In the genomic region with DNA sequence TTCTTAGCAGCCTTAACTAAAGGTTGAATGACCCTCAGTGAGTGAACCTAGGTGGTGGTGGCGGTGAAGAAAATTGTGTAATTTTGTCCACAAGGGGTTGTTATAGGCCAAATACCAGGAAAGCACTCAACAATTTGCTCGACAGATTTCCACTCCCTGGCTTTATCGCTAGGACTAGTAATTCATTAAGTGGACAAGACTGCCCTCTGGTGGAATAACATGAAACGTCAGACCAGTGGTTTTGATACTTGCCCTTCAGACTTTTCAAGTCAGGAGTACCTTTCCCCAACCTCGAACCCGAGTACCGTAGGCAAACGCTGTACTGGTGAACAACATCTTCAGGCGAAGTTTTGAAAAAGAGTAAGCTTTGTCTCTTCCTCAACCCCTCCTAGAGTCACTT, we compare ENCODE assay signal across 7 mouse cellular contexts. TPM values are rescaled to one million over a fixed set of nuclear protein-coding genes. Genes with fewer than 3 reads are reported as not detected.
A peak's percentile ranks its signal among the peaks of the same experiment; 100 is the strongest.
DNase-seq lines count a peak whose midpoint lies in the region; ATAC-seq and TF ChIP-seq lines count a peak whose summit lies in the region.

No protein-coding gene starts in this region.

- H3K9ac ChIP-seq in MEL (ENCODE audit: control insufficient read depth, low read depth, low read length, poor library complexity, severe bottlenecking) = peak overlapping the region; percentile 20
- no peak overlapping the region for H3K9ac ChIP-seq in forebrain, embryonic 14.5 days (ENCODE audit: low read length)
- no peak overlapping the region for H3K9ac ChIP-seq in hindbrain, embryonic 13.5 days
- 0 out of 2 replicates have a peak overlapping the region, but pooled peaks have one; percentile 21 for H3K9ac ChIP-seq in lung, embryonic 16.5 days (ENCODE audit: low read length)

- peaks cover 0 to 9% of the 10 kb centered on the region in 2 experiments; a peak in 2 of 4 replicates for H3K4me1 ChIP-seq in MEL (ENCODE audit: control insufficient read depth in 1 of 2, insufficient read depth in 2 of 2, low read length in 2 of 2)
- peaks cover 8% of the 10 kb centered on the region; the same call in 1 of the 2 replicates for H3K4me1 ChIP-seq in forebrain, embryonic 14.5 days (ENCODE audit: control insufficient read depth, insufficient read depth, low read length)
- H3K4me1 ChIP-seq in hindbrain, embryonic 13.5 days (replicated peaks) = peaks cover 30% of the 10 kb centered on the region
- H3K4me1 ChIP-seq in lung, embryonic 16.5 days (replicated peaks; ENCODE audit: control insufficient read depth, insufficient read depth, low read length) = peaks cover 19% of the 10 kb centered on the region

- H3K27me3 ChIP-seq in MEL (ENCODE audit: control insufficient read depth in 1 of 2, insufficient read depth in 2 of 2, low read length in 2 of 2) = no peaks in the 10 kb centered on the region
- H3K27me3 ChIP-seq in forebrain, embryonic 14.5 days (replicated peaks; ENCODE audit: control insufficient read depth, insufficient read depth, low read length) = peaks cover 6% of the 10 kb centered on the region
- peaks cover 29% of the 10 kb centered on the region for H3K27me3 ChIP-seq in hindbrain, embryonic 13.5 days
- H3K27me3 ChIP-seq in lung, embryonic 16.5 days (ENCODE audit: control insufficient read depth, insufficient read depth, low read depth, low read length) = peaks cover 14% of the 10 kb centered on the region; the same call in 1 of the 2 replicates

- ATAC-seq in forebrain, embryonic 14.5 days = 0 out of 2 replicates have a peak, but pooled peaks have one; percentile 2
- ATAC-seq in hindbrain, embryonic 13.5 days (ENCODE audit: low FRiP score) = 0 out of 2 replicates have a peak, but pooled peaks have one; percentile 6
- ATAC-seq in lung, embryonic 16.5 days (ENCODE audit: low read depth) = peak; percentile 27; the same call in 1 of the 2 replicates

- WGBS in forebrain, embryonic 14.5 days = under 1% methylated on average over 9 of the region's 9 CpGs
- under 1% methylated on average over 9 of the region's 9 CpGs for WGBS in hindbrain, embryonic 13.5 days
- under 1% methylated on average over 9 of the region's 9 CpGs for WGBS in lung, embryonic 16.5 days

- H3K4me3 ChIP-seq in MEL (ENCODE audit: control insufficient read depth in 1 of 2, insufficient read depth in 1 of 2, low read depth in 2 of 2, low read length in 2 of 2) = peak overlapping the region; percentile 41 to 57
- no peak overlapping the region for H3K4me3 ChIP-seq in forebrain, embryonic 14.5 days (ENCODE audit: low read depth, low read length)
- H3K4me3 ChIP-seq in hindbrain, embryonic 13.5 days = no peak overlapping the region
- H3K4me3 ChIP-seq in lung, embryonic 16.5 days (ENCODE audit: low read length) = peak overlapping the region; percentile 16

- no peak overlapping the region for H3K27ac ChIP-seq in MEL (ENCODE audit: control insufficient read depth, low read depth, low read length)
- no peak overlapping the region for H3K27ac ChIP-seq in forebrain, embryonic 14.5 days (ENCODE audit: low read depth, low read length)
- H3K27ac ChIP-seq in hindbrain, embryonic 13.5 days = no peak overlapping the region
- H3K27ac ChIP-seq in lung, embryonic 16.5 days (ENCODE audit: low read length) = no peak overlapping the region

- H3K36me3 ChIP-seq in MEL (ENCODE audit: control insufficient read depth in 1 of 2, insufficient read depth in 2 of 2, low read length in 2 of 2) = peaks cover 0 to 4% of the 10 kb centered on the region in 2 experiments; a peak in 2 of 4 replicates
- no peaks in the 10 kb centered on the region for H3K36me3 ChIP-seq in forebrain, embryonic 14.5 days (ENCODE audit: control insufficient read depth, insufficient read depth, low read length)
- no peaks in the 10 kb centered on the region for H3K36me3 ChIP-seq in hindbrain, embryonic 13.5 days
- H3K36me3 ChIP-seq in lung, embryonic 16.5 days (ENCODE audit: control insufficient read depth, insufficient read depth, low read length) = no peaks in the 10 kb centered on the region

- H3K79me2 ChIP-seq in MEL (ENCODE audit: control insufficient read depth, insufficient read depth, low read length, poor library complexity) = peaks cover under 1% of the 10 kb centered on the region; the same call in 1 of the 2 replicates

- peak; percentile 38 to 94 (median 78); a peak in 5 of 6 replicates for TF ChIP-seq CTCF in MEL (IDR thresholded peaks at IDR 0.05 in 2 of 3, conservative IDR thresholded peaks at IDR 0.05 in 1 of 3; ENCODE audit: control insufficient read depth in 1 of 3, insufficient read depth in 1 of 3, low read depth in 2 of 3, low read length in 3 of 3, poor library complexity in 1 of 3, severe bottlenecking in 1 of 3)

- peak; percentile 98 for TF ChIP-seq RAD21 in MEL (IDR thresholded peaks at IDR 0.05; ENCODE audit: low read depth, low read length)

- no peak for TF ChIP-seq EP300 in MEL (IDR thresholded peaks at IDR 0.05; ENCODE audit: low read depth in 1 of 2, low read length in 2 of 2)

- H3K9me3 ChIP-seq in MEL (replicated peaks; ENCODE audit: insufficient read depth, low read length) = no peaks in the 10 kb centered on the region
- H3K9me3 ChIP-seq in forebrain, embryonic 14.5 days (replicated peaks; ENCODE audit: control insufficient read depth, low read length) = no peaks in the 10 kb centered on the region
- no peaks in the 10 kb centered on the region for H3K9me3 ChIP-seq in hindbrain, embryonic 13.5 days
- H3K9me3 ChIP-seq in lung, embryonic 16.5 days (ENCODE audit: control insufficient read depth, low read length) = no peaks in the 10 kb centered on the region

- TF ChIP-seq POLR2A in MEL (IDR thresholded peaks at IDR 0.05; ENCODE audit: control insufficient read depth in 1 of 2, insufficient read depth in 1 of 2, low read depth in 1 of 2, low read length in 2 of 2, poor library complexity in 1 of 2) = no peak

- DNase-seq in MEL (ENCODE audit: low read depth, low spot score) = peak; percentile 93
- DNase-seq in cerebellum, adult 11-12 months = peak; percentile 43
- DNase-seq in forebrain, embryonic 14.5 days (ENCODE audit: low spot score) = peak; percentile 95
- peak; percentile 93 for DNase-seq in layer of hippocampus, adult 9-10 months (ENCODE audit: low spot score)
- peak; percentile 99 for DNase-seq in retina, embryonic 14.5 days (ENCODE audit: low spot score)

- H3K4me2 ChIP-seq in forebrain, embryonic 14.5 days (ENCODE audit: low read length) = peak overlapping the region; percentile 32
- peak overlapping the region; percentile 37; the same call in 1 of the 2 replicates for H3K4me2 ChIP-seq in hindbrain, embryonic 13.5 days
- H3K4me2 ChIP-seq in lung, embryonic 16.5 days (ENCODE audit: low read depth, low read length) = peak overlapping the region; percentile 44

TF ChIP-seq in MEL, 35 proteins besides CTCF, POLR2A, EP300 and RAD21 (continues in another document):
- TF ChIP-seq UBTF (IDR thresholded peaks at IDR 0.05; ENCODE audit: borderline replicate concordance, insufficient read depth, low read depth, low read length) = no peak
- TF ChIP-seq MAX (IDR thresholded peaks at IDR 0.05; ENCODE audit: low read length) = no peak
- TF ChIP-seq TAL1 (IDR thresholded peaks at IDR 0.05; ENCODE audit: low read length) = no peak
- TF ChIP-seq ZC3H11A (IDR thresholded peaks at IDR 0.05; ENCODE audit: low read depth, low read length) = peak; percentile 90
- peak; percentile 90 for TF ChIP-seq SMC3 (IDR thresholded peaks at IDR 0.05; ENCODE audit: low read depth, low read length)
- peak; percentile 78 for TF ChIP-seq SIN3A (IDR thresholded peaks at IDR 0.05; ENCODE audit: low read length)

RNA-seq across cellular contexts. Expression of gene Gdf11, which starts 3.9 kb away (rescaled TPM):
- 1.8 and 2.3 TPM in 2 replicates for total RNA-seq in MEL (2012; rRNA removed)
- 1 to 10 TPM in 1 of 2 experiments, not detected in 1; 2.8 TPM for polyA plus RNA-seq in MEL (2012; ENCODE audit: insufficient read depth in 1 of 2, insufficient read length in 2 of 2, low read depth in 1 of 2, low replicate concordance in 2 of 2, missing spikeins in 1 of 2)
- 6.0 and 6.3 TPM in 2 replicates for polyA plus RNA-seq in forebrain, embryonic 14.5 days (2014; fragmentation: Nextera tagmentation; extraction: Ambion mirVana)
- polyA plus RNA-seq in hindbrain, embryonic 13.5 days (2015; fragmentation: Nextera tagmentation; extraction: Ambion mirVana) = 10.2 and 10.3 TPM in 2 replicates
- polyA plus RNA-seq in lung, embryonic 16.5 days (2015; fragmentation: Nextera tagmentation; extraction: Ambion mirVana) = 3.0 and 3.1 TPM in 2 replicates

RNA-seq across cellular contexts. Expression of gene Cd63, which starts 5.4 kb away (rescaled TPM):
- total RNA-seq in MEL (2012; rRNA removed) = 0.29 and 0.46 TPM in 2 replicates
- under 1 TPM in 1 of 2 experiments, not detected in 1; 0.64 TPM for polyA plus RNA-seq in MEL (2012; ENCODE audit: insufficient read depth in 1 of 2, insufficient read length in 2 of 2, low read depth in 1 of 2, low replicate concordance in 2 of 2, missing spikeins in 1 of 2)
- polyA plus RNA-seq in forebrain, embryonic 14.5 days (2014; fragmentation: Nextera tagmentation; extraction: Ambion mirVana) = 122 and 126 TPM in 2 replicates
- 198 and 229 TPM in 2 replicates for polyA plus RNA-seq in hindbrain, embryonic 13.5 days (2015; fragmentation: Nextera tagmentation; extraction: Ambion mirVana)
- 568 and 590 TPM in 2 replicates for polyA plus RNA-seq in lung, embryonic 16.5 days (2015; fragmentation: Nextera tagmentation; extraction: Ambion mirVana)

RNA-seq across cellular contexts. Expression of gene Rdh5, which starts 27.3 kb away (rescaled TPM):
- 1.2 and 2.9 TPM in 2 replicates for total RNA-seq in MEL (2012; rRNA removed)
- 1 to 10 TPM in 1 of 2 experiments, not detected in 1; 4.2 TPM for polyA plus RNA-seq in MEL (2012; ENCODE audit: insufficient read depth in 1 of 2, insufficient read length in 2 of 2, low read depth in 1 of 2, low replicate concordance in 2 of 2, missing spikeins in 1 of 2)
- polyA plus RNA-seq in forebrain, embryonic 14.5 days (2014; fragmentation: Nextera tagmentation; extraction: Ambion mirVana) = 8.8 and 9.9 TPM in 2 replicates
- 16.6 and 19.3 TPM in 2 replicates for polyA plus RNA-seq in hindbrain, embryonic 13.5 days (2015; fragmentation: Nextera tagmentation; extraction: Ambion mirVana)
- 16.0 and 24.8 TPM in 2 replicates for polyA plus RNA-seq in lung, embryonic 16.5 days (2015; fragmentation: Nextera tagmentation; extraction: Ambion mirVana)

RNA-seq across cellular contexts. Expression of gene Bloc1s1, which starts 28.4 kb away (rescaled TPM):
- 57.7 and 70.6 TPM in 2 replicates for total RNA-seq in MEL (2012; rRNA removed)
- 10 to 100 TPM in 1 of 2 experiments, not detected in 1; 45.1 TPM for polyA plus RNA-seq in MEL (2012; ENCODE audit: insufficient read depth in 1 of 2, insufficient read length in 2 of 2, low read depth in 1 of 2, low replicate concordance in 2 of 2, missing spikeins in 1 of 2)
- polyA plus RNA-seq in forebrain, embryonic 14.5 days (2014; fragmentation: Nextera tagmentation; extraction: Ambion mirVana) = 244 and 295 TPM in 2 replicates
- polyA plus RNA-seq in hindbrain, embryonic 13.5 days (2015; fragmentation: Nextera tagmentation; extraction: Ambion mirVana) = 281 and 286 TPM in 2 replicates
- 213 and 216 TPM in 2 replicates for polyA plus RNA-seq in lung, embryonic 16.5 days (2015; fragmentation: Nextera tagmentation; extraction: Ambion mirVana)

RNA-seq across cellular contexts. Expression of gene Itga7, which starts 38.2 kb away (rescaled TPM):
- 0.04 and 0.16 TPM in 2 replicates for total RNA-seq in MEL (2012; rRNA removed)
- under 1 TPM in 1 of 2 experiments, not detected in 1; 0.14 TPM for polyA plus RNA-seq in MEL (2012; ENCODE audit: insufficient read depth in 1 of 2, insufficient read length in 2 of 2, low read depth in 1 of 2, low replicate concordance in 2 of 2, missing spikeins in 1 of 2)
- polyA plus RNA-seq in forebrain, embryonic 14.5 days (2014; fragmentation: Nextera tagmentation; extraction: Ambion mirVana) = 1.3 and 1.8 TPM in 2 replicates
- polyA plus RNA-seq in hindbrain, embryonic 13.5 days (2015; fragmentation: Nextera tagmentation; extraction: Ambion mirVana) = 5.2 and 6.3 TPM in 2 replicates
- polyA plus RNA-seq in lung, embryonic 16.5 days (2015; fragmentation: Nextera tagmentation; extraction: Ambion mirVana) = 8.5 and 12.2 TPM in 2 replicates

Comparison
In these comparisons a context has a peak if more than half of its experiments do, and no peak if none do; other contexts are left out.
1. DNase-seq: peak in every context shown above with its lines; median percentile 99 in retina, embryonic 14.5 days; 95 in forebrain, embryonic 14.5 days; 93 in MEL; 93 in layer of hippocampus, adult 9-10 months; 43 in cerebellum, adult 11-12 months.
2. H3K4me3 ChIP-seq: peak in MEL (2 of 2) and lung, embryonic 16.5 days (single experiment); none in forebrain, embryonic 14.5 days (single experiment) and hindbrain, embryonic 13.5 days (single experiment).
3. H3K9ac ChIP-seq: peak in MEL (single experiment) and lung, embryonic 16.5 days (single experiment); none in forebrain, embryonic 14.5 days (single experiment) and hindbrain, embryonic 13.5 days (single experiment).
4. RNA of gene Cd63, which starts 5.4 kb away (polyA plus RNA-seq): 568 to 590 TPM in lung, embryonic 16.5 days, 198 to 229 TPM in hindbrain, embryonic 13.5 days and 122 to 126 TPM in forebrain, embryonic 14.5 days; 0.64 TPM in MEL; every median in the first group is over 10 times any median in the second.
5. Peak in every context shown above with its lines, with median percentiles within 50 percentile points of each other: ATAC-seq and H3K4me2 ChIP-seq.